Mouse (Mus musculus): ENCODE results near the gene Tent4b. TPM values are rescaled to one million over a fixed set of nuclear protein-coding genes. Genes with fewer than 3 reads are reported as not detected.
A peak's percentile ranks its signal among the peaks of the same experiment; 100 is the strongest.

The Tent4b gene
- 7.0 and 7.5 TPM in 2 replicates for polyA plus RNA-seq (2015; fragmentation: Nextera tagmentation; extraction: Ambion mirVana)

GRCm38 (mm10) chr8:88198945-88199571, at the start of gene Tent4b:
Gene Tent4b, plus strand, starts transcription at chr8:88199213.
- H3K9ac ChIP-seq = peak within 1 kb of the TSS; percentile 84
- H3K36me3 ChIP-seq = no peaks in the 10 kb centered on the region
- no peaks in the 10 kb centered on the region for H3K9me3 ChIP-seq
- peak within 1 kb of the TSS; percentile 99 for H3K27ac ChIP-seq
- peaks cover 14% of the 10 kb centered on the region for H3K4me1 ChIP-seq
- H3K4me2 ChIP-seq = peak within 1 kb of the TSS; percentile 95
- WGBS = under 1% methylated on average over 72 of the region's 97 CpGs
- peak; percentile 95 for ATAC-seq (ENCODE audit: insufficient read depth, low FRiP score, low read depth)
- peak within 1 kb of the TSS; percentile 90 for H3K4me3 ChIP-seq (replicated peaks)
- no peaks in the 10 kb centered on the region for H3K27me3 ChIP-seq (replicated peaks)

- Histone ChIP-seq H3K4me2 (no peak overlapping the region), H3K4me1 (no peaks in the 10 kb centered on the region), H3K27ac (no peak overlapping the region), H3K9me3 (no peaks in the 10 kb centered on the region), H3K9ac (no peak overlapping the region), H3K27me3 (replicated peaks) (no peaks in the 10 kb centered on the region), H3K4me3 (replicated peaks) (no peak overlapping the region), H3K36me3 (0 out of 2 replicates have a peak, but pooled peaks cover 8% of the 10 kb centered on the region)
- WGBS = 96% methylated on average over 6 of the region's 6 CpGs
- ATAC-seq (ENCODE audit: insufficient read depth, low FRiP score, low read depth) = no peak
Observed at GRCm38 (mm10) chr8:88150910-88151371, 48.1 kb upstream of the Tent4b start.

GRCm38 (mm10) chr8:88160237-88160995, 38.6 kb upstream of the Tent4b start:
- no peak for ATAC-seq (ENCODE audit: insufficient read depth, low FRiP score, low read depth)
- H3K36me3 ChIP-seq = peaks cover 51% of the 10 kb centered on the region

GRCm38 (mm10) chr8:88161439-88161838, 37.6 kb upstream of the Tent4b start:
- H3K4me1 ChIP-seq = no peaks in the 10 kb centered on the region
- no peak overlapping the region for H3K4me2 ChIP-seq
- H3K4me3 ChIP-seq (replicated peaks) = no peak overlapping the region
- ATAC-seq (ENCODE audit: insufficient read depth, low FRiP score, low read depth) = no peak
- no peaks in the 10 kb centered on the region for H3K9me3 ChIP-seq
- H3K27ac ChIP-seq = no peak overlapping the region
- H3K27me3 ChIP-seq (replicated peaks) = no peaks in the 10 kb centered on the region
- H3K36me3 ChIP-seq = peaks cover 54% of the 10 kb centered on the region
- no peak overlapping the region for H3K9ac ChIP-seq
- 73% methylated on average over 5 of the region's 5 CpGs for WGBS

More at GRCm38 (mm10) chr8:88160237-88160995, 38.6 kb upstream of the Tent4b start:
- H3K9ac ChIP-seq = no peak overlapping the region
- no peaks in the 10 kb centered on the region for H3K9me3 ChIP-seq
- WGBS = 84% methylated on average over 10 of the region's 10 CpGs
- no peak overlapping the region for H3K27ac ChIP-seq
- H3K4me2 ChIP-seq = no peak overlapping the region
- H3K4me3 ChIP-seq (replicated peaks) = no peak overlapping the region
- H3K27me3 ChIP-seq (replicated peaks) = no peaks in the 10 kb centered on the region
- no peaks in the 10 kb centered on the region for H3K4me1 ChIP-seq

GRCm38 (mm10) chr8:88175264-88175663, 23.7 kb upstream of the Tent4b start:
- no peak overlapping the region for H3K4me3 ChIP-seq (replicated peaks)
- H3K4me2 ChIP-seq = no peak overlapping the region
- H3K9me3 ChIP-seq = no peaks in the 10 kb centered on the region
- WGBS = 85% methylated on average over 7 of the region's 7 CpGs
- H3K36me3 ChIP-seq = 0 out of 2 replicates have a peak, but pooled peaks cover 7% of the 10 kb centered on the region
- H3K4me1 ChIP-seq = no peaks in the 10 kb centered on the region
- no peak overlapping the region for H3K27ac ChIP-seq
- H3K9ac ChIP-seq = no peak overlapping the region
- no peaks in the 10 kb centered on the region for H3K27me3 ChIP-seq (replicated peaks)
- no peak for ATAC-seq (ENCODE audit: insufficient read depth, low FRiP score, low read depth)

- no peaks in the 10 kb centered on the region for H3K36me3 ChIP-seq
- no peak overlapping the region for H3K4me3 ChIP-seq (replicated peaks)
- no peak overlapping the region for H3K4me2 ChIP-seq
- H3K27me3 ChIP-seq (replicated peaks) = no peaks in the 10 kb centered on the region
- H3K9me3 ChIP-seq = no peaks in the 10 kb centered on the region
- 79% methylated on average over 8 of the region's 8 CpGs for WGBS
- no peak overlapping the region for H3K27ac ChIP-seq
- H3K9ac ChIP-seq = no peak overlapping the region
- no peak for ATAC-seq (ENCODE audit: insufficient read depth, low FRiP score, low read depth)
- no peaks in the 10 kb centered on the region for H3K4me1 ChIP-seq
Observed at GRCm38 (mm10) chr8:88177291-88177690, 21.7 kb upstream of the Tent4b start.

GRCm38 (mm10) chr8:88183121-88183520, 15.9 kb upstream of the Tent4b start:
- Histone ChIP-seq H3K27ac (no peak overlapping the region), H3K36me3 (no peaks in the 10 kb centered on the region), H3K4me1 (no peaks in the 10 kb centered on the region), H3K9ac (no peak overlapping the region), H3K4me2 (no peak overlapping the region), H3K4me3 (replicated peaks) (no peak overlapping the region), H3K9me3 (no peaks in the 10 kb centered on the region), H3K27me3 (replicated peaks) (no peaks in the 10 kb centered on the region)
- no peak for ATAC-seq (ENCODE audit: insufficient read depth, low FRiP score, low read depth)
- WGBS = 82% methylated on average over 2 of the region's 2 CpGs

- no peak overlapping the region for H3K4me2 ChIP-seq
- no peaks in the 10 kb centered on the region for H3K4me1 ChIP-seq
- no peak overlapping the region for H3K9ac ChIP-seq
- no peak overlapping the region for H3K27ac ChIP-seq
- no peak overlapping the region for H3K4me3 ChIP-seq (replicated peaks)
- H3K36me3 ChIP-seq = no peaks in the 10 kb centered on the region
- no peaks in the 10 kb centered on the region for H3K27me3 ChIP-seq (replicated peaks)
- WGBS = 89% methylated on average over 1 of the region's 1 CpGs
- ATAC-seq (ENCODE audit: insufficient read depth, low FRiP score, low read depth) = no peak
- H3K9me3 ChIP-seq = no peaks in the 10 kb centered on the region
Observed at GRCm38 (mm10) chr8:88184914-88185313, 14.1 kb upstream of the Tent4b start.

GRCm38 (mm10) chr8:88185716-88186115, 13.3 kb upstream of the Tent4b start:
- H3K4me3 ChIP-seq (replicated peaks) = no peak overlapping the region
- H3K27me3 ChIP-seq (replicated peaks) = no peaks in the 10 kb centered on the region
- no peaks in the 10 kb centered on the region for H3K9me3 ChIP-seq
- H3K27ac ChIP-seq = no peak overlapping the region
- H3K4me2 ChIP-seq = no peak overlapping the region
- H3K36me3 ChIP-seq = no peaks in the 10 kb centered on the region
- no peak overlapping the region for H3K9ac ChIP-seq
- 82% methylated on average over 6 of the region's 6 CpGs for WGBS
- ATAC-seq (ENCODE audit: insufficient read depth, low FRiP score, low read depth) = no peak
- H3K4me1 ChIP-seq = no peaks in the 10 kb centered on the region

- Histone ChIP-seq H3K4me1 (peaks cover 14% of the 10 kb centered on the region), H3K36me3 (no peaks in the 10 kb centered on the region), H3K9ac (no peak overlapping the region), H3K27me3 (replicated peaks) (no peaks in the 10 kb centered on the region), H3K9me3 (no peaks in the 10 kb centered on the region), H3K4me3 (replicated peaks) (no peak overlapping the region), H3K4me2 (no peak overlapping the region), H3K27ac (no peak overlapping the region)
- 46% methylated on average over 3 of the region's 3 CpGs for WGBS
- ATAC-seq (ENCODE audit: insufficient read depth, low FRiP score, low read depth) = no peak
Observed at GRCm38 (mm10) chr8:88197328-88197727, 1.7 kb upstream of the Tent4b start.

GRCm38 (mm10) chr8:88198551-88198944, 465 bp upstream of the Tent4b start:
- H3K9ac ChIP-seq = peak overlapping the region; percentile 69; the same call in 1 of the 2 replicates
- no peaks in the 10 kb centered on the region for H3K9me3 ChIP-seq
- H3K4me2 ChIP-seq = peak overlapping the region; percentile 80
- peaks cover 14% of the 10 kb centered on the region for H3K4me1 ChIP-seq
- under 1% methylated on average over 10 of the region's 10 CpGs for WGBS
- peak overlapping the region; percentile 90 for H3K4me3 ChIP-seq (replicated peaks)
- ATAC-seq (ENCODE audit: insufficient read depth, low FRiP score, low read depth) = no peak
- peak overlapping the region; percentile 99 for H3K27ac ChIP-seq
- no peaks in the 10 kb centered on the region for H3K27me3 ChIP-seq (replicated peaks)
- no peaks in the 10 kb centered on the region for H3K36me3 ChIP-seq
